Mouse (Mus musculus) urinary bladder, adult 18-20 months (tissue): ENCODE measurements around the gene Smtnl1.
A peak's percentile ranks its signal among the peaks of the same experiment; 100 is the strongest.
"Not testable (repeated sequence)": the region's sequence is repeated elsewhere in the genome, so short reads cannot be mapped to it uniquely, and the experiment has no call there.

Source experiments
- DNase-seq, 2 experiments: peaks; one replicate each; pipeline ENCODE4 v3.0.0; 2022; ENCODE audit warnings: low spot score in 2 of 2, mixed read lengths in 2 of 2

The Smtnl1 gene

GRCm38 (mm10) chr2:84838593-84838949 is 16.1 kb upstream of the Smtnl1 start, which contains the start of gene Slc43a1:
Gene Slc43a1, plus strand, starts transcription at chr2:84838850.
- no peak for DNase-seq

DNA sequence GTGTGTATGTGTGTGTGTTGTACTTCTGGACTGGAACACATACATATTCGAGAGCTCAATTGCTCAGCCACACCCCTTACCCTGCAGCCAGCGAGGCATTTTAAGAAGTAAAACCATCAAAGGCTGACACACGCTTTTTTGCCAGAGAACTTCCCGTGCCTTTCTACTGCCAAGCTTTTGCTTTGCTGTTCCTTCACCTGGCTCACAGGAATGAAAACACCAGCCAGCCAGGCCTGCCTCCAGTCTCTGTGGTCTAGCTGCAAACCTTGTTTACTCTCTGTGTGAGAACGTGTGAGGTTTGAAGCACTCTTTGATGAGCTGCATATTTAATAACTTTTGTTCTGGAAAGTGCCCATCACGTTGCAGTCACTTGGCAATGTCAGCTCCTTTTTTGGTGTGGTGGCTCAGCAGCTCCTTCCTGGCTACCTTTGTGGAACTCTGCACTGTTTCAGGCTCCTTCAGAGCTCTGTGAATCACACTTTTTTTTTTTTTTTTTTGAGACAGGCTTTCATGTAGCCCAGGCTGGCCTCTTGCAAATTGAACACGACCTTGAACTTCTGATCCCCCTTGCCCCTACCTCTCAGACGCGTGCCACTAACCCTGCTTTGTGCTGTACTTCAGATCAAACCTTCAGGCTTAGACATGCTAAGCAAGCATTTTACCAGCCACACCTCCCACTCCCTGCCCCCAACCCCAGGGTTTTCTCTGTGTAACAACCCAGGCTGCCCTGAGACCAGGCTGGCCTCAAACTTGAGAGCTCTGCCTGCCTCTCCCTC is 15.6 kb upstream of the Smtnl1 start:
- no peak for DNase-seq

DNA sequence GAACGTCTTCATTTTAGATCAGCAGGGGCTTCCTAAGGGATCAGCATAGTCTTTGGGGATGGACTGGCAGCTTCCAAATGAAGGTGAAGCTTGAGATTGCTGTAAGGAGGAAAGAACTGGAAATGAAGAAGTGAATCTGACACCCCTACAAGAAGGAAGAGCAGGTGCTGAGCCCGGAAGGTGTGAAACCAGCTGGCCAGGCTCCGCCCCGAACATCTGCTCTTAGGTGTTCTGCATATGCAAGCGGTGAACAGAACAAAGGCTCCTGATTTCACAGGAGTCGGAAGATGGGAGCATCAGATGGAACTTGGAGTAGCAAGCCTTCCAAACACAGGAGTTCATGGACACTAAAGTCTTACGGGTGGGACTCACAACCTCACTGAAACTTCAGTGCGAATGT is 14.7 kb upstream of the Smtnl1 start:
- no peak for DNase-seq

DNA sequence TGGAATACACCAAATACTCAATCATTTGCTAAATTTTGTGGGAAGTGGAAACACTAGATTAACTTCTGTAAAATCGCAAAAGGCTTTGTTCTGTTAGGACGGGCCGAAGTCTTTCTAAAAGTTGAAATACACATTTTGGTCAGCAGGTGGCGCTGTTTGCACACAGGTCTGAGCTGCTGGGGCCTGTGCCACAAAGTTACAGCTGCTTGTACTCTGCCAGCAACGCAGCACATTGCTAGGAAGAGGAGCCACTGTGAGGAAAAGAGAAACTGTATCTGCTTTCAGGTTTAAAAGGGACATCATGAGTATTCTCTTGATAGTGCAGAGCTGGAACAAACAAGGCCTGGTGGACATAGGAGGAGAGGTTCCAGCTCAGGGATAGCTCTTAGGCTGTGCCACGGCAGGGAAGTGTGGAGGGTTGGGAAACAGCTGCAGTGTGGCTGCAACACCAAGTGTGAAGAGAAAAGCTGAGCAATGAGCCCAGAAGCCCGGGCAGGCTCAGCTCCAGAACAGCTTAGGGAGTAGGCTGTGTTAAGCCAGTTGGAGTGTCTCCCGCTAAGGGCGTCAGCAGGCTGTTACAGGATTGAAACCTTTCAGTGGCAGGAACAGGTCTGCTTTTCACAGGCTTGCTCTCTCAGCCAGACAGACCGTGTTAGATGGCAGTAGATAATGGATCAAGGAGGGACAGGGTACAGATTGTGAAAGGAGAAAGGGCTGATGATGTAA is 9.4 kb upstream of the Smtnl1 start:
- peak; percentile 66 to 71 for DNase-seq

GRCm38 (mm10) chr2:84827283-84827920 is 5.0 kb upstream of the Smtnl1 start:
- DNase-seq = peak in 1 of 2 experiments; percentile 31

GRCm38 (mm10) chr2:84826488-84827282 is 4.2 kb upstream of the Smtnl1 start, which contains the start of gene Timm10:
Gene Timm10, plus strand, starts transcription at chr2:84826997.
- DNase-seq = peak; percentile 40 to 85

- DNase-seq = no peak
Measured at GRCm38 (mm10) chr2:84823237-84823636, 785 bp upstream of the Smtnl1 start.

DNA sequence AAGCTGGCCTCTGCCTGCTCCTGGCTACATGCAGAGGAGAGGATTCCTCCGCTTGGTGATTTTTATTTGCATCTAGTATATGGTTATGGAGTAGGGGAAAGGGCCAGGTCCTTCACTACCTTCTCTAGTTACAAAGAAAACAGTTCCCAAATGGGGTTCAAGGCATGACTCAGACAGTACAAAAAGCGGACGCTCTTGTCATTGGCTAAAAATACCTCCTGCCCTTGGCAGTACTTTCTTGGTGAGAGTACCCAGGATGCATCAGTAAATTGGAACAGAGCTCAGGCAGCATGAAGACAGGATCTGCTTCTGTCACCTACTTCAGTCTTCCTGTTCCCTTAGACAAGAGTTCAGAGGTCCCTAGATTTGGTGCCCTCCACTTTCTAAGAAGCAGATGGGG is 2.6 kb downstream of the Smtnl1 start:
- DNase-seq = no peak

- no peak for DNase-seq
Measured at GRCm38 (mm10) chr2:84812676-84813075, 9.8 kb downstream of the Smtnl1 start.

DNA sequence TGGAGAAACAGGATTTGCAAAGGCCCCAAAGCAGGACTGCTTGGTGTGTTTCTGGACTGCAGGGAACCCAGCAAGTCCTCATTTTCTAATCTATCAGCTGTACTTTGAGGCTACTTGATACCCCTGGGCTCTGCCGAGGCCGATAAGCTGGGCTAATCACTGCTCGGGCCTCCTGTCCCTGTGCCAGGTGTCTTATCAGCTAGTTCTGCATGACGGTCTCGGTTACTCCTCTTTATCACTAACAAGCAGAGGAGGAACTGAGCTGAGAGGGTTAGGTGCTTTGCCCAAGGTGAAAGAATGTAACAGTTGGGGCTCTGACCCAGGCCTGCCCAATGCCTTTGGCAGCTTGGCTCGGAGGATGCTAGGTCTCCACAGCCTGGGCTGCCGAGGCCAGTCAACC is 10.6 kb downstream of the Smtnl1 start:
- no peak for DNase-seq

GRCm38 (mm10) chr2:84810886-84811577 is 11.4 kb downstream of the Smtnl1 start:
- peak; percentile 54 to 55 for DNase-seq

- DNase-seq = no peak
Measured at GRCm38 (mm10) chr2:84810526-84810885, 11.9 kb downstream of the Smtnl1 start.

- no peak for DNase-seq
Measured at GRCm38 (mm10) chr2:84809330-84809729, 13.1 kb downstream of the Smtnl1 start.

- DNase-seq = no peak
Measured at GRCm38 (mm10) chr2:84806546-84806945, 15.9 kb downstream of the Smtnl1 start.

DNA sequence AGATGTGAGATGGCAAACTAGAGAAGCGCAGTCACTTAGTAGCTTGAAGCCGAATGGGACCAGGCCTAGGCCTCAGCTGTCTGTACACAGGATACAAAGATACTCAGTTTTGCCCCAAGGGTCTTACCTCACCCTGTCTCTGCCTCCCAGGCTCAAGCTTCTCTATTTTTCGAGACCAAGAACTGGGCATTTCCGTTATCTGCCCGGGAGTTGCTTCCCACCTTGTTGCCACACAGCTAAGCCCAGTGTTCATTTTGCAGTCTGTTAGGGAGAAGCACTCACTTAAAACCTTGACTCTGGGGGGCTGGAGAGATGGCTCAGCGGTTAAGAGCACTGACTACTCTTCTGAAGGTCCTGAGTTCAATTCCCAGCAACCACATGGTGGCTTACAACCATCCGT is 18.5 kb downstream of the Smtnl1 start:
- no peak for DNase-seq

GRCm38 (mm10) chr2:84801223-84801622 is 21.2 kb downstream of the Smtnl1 start:
- DNase-seq = not testable (repeated sequence)

DNA sequence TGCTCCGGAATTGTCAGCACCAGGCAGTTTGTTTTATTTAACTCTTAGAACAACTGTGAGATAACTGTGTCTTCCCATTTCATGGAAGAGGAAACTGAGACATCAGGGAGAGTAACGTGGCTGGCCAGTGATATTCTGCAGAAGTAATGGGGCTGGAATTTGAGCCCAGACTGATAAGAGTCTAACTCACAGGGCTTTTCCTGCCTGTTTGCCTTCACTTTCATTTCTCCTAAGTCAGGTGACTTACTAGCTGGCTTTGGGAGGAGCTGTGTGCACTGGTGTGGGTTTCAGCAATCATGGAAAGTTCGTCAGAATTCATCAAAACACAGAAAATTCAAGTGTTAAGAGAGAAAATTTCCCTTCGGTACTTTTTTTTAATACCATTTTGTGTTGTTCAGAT is 22.1 kb downstream of the Smtnl1 start:
- no peak for DNase-seq

GRCm38 (mm10) chr2:84799041-84799561 is 23.4 kb downstream of the Smtnl1 start:
- peak; percentile 36 to 50 for DNase-seq

- DNase-seq = peak; percentile 60 to 74
Measured at GRCm38 (mm10) chr2:84798493-84798921, 23.9 kb downstream of the Smtnl1 start, which contains the start of gene Ube2l6. Gene Ube2l6, plus strand, starts transcription at chr2:84798828.

- peak; percentile 52 to 67 for DNase-seq
Measured at GRCm38 (mm10) chr2:84797833-84798492, 24.5 kb downstream of the Smtnl1 start.
